Mouse (Mus musculus): ENCODE measurements at regions not wholly inside any gene's neighbourhood (a gene's known extent, or its start where the extent isn't known, plus 50 kb on each side); places are given as distances from the start of the nearest gene placed in this dataset.

GRCm38 (mm10) chr11:64369516-64369915, 65.6 kb upstream of the Hs3st3a1 start:
- DNase-seq (ENCODE audit: low read depth, low spot score): no peak

- DNase-seq (ENCODE audit: low read depth, low spot score): no peak
Observed at GRCm38 (mm10) chr11:64335456-64335855, 99.7 kb upstream of the Hs3st3a1 start.

GRCm38 (mm10) chr11:64332406-64332805, 102.7 kb upstream of the Hs3st3a1 start:
- DNase-seq (ENCODE audit: low read depth, low spot score): no peak

- DNase-seq (ENCODE audit: low read depth, low spot score): no peak
Observed at GRCm38 (mm10) chr11:64331811-64332210, 103.3 kb upstream of the Hs3st3a1 start.

GRCm38 (mm10) chr11:64329129-64329528, 106.0 kb upstream of the Hs3st3a1 start:
- DNase-seq (ENCODE audit: low read depth, low spot score): no peak

DNA sequence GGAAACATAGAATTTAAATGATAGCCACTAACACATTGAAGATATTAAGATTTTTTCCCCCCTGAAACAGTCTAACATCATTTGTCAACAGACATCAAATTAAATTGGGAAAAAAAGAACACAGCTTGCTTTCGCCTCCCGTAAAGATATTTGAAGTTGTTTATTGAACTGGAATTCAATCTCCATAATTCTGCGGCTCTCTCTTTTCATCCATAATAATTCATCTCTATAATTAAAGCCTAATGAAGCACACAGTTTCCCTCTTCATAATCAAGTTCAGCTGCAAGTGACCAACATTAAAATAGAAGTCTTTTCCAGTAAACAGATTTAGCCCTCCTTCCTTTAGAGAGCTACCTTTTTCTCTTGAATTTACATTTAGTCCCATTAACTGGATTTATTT, 107.4 kb upstream of the Hs3st3a1 start:
- no peak for DNase-seq (ENCODE audit: low read depth, low spot score)

DNA sequence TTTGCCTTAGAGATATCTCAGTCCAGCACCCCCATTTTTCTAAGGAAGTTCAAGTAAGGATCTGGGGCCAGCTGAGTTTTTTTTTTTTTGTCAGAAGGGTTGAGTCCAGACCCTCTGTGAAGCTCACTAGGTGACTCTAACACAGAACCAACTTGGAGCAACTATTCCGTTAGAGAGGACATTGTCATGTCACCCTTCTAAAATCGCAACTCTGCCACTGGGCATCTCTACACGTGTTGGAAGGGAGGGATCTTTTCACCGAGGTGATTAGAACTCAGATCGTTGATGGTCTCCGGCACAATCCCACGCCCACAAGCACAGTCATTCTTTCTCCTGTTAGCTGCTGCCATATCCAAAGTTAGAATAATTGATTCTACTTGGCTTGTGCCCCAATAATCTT, 108.5 kb upstream of the Hs3st3a1 start:
- DNase-seq (ENCODE audit: low read depth, low spot score): no peak

- DNase-seq (ENCODE audit: low read depth, low spot score): no peak
Observed at GRCm38 (mm10) chr11:64321900-64322425, 113.2 kb upstream of the Hs3st3a1 start.

DNA sequence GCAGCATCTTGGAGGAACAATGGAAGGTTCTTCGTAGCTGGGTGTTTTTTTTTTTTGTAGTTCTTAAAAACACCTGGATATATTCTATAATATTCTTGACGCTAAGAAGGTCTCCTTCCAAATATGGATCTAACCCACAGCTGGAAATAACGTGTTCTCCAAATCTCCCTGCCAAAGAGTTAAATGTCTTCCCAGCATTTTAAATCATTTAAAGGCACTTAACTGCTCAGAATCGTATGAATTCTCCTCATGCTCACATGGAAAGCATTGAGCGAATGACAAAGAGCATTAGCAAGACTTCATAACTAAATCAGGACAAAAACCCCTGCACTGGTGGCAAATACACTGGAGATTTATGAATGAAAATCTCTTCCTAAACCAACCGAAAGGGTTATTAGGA, 117.7 kb upstream of the Hs3st3a1 start:
- no peak for DNase-seq (ENCODE audit: low read depth, low spot score)

GRCm38 (mm10) chr11:64314997-64315396, 120.1 kb upstream of the Hs3st3a1 start:
- DNase-seq (ENCODE audit: low read depth, low spot score): no peak

DNA sequence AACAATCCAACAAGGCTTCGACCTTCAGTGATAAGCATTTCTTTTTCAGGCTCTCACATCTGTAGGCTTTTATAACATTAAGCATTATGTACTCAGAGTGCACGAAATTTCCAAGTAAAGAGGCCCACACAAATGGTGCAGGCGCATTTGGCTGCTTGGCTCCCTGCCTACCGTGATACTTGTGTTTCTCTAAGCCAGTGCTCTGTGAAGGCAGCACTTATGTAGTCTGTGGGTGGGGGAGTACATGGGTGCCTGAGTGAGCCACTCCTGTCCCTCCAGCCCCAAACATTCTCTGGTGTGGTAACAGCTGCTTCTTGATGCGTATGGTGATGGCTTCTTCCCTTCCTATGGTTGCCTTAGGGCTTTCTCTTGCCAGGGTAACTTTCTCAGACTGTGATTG, 121.9 kb upstream of the Hs3st3a1 start:
- DNase-seq (ENCODE audit: low read depth, low spot score): no peak

GRCm38 (mm10) chr11:64309881-64310280, 125.3 kb upstream of the Hs3st3a1 start:
- no peak for DNase-seq (ENCODE audit: low read depth, low spot score)

- DNase-seq (ENCODE audit: low read depth, low spot score): no peak
Observed at GRCm38 (mm10) chr11:64297825-64298224, 137.3 kb upstream of the Hs3st3a1 start.

GRCm38 (mm10) chr11:64288236-64288635, 146.9 kb upstream of the Hs3st3a1 start:
- no peak for DNase-seq (ENCODE audit: low read depth, low spot score)

DNA sequence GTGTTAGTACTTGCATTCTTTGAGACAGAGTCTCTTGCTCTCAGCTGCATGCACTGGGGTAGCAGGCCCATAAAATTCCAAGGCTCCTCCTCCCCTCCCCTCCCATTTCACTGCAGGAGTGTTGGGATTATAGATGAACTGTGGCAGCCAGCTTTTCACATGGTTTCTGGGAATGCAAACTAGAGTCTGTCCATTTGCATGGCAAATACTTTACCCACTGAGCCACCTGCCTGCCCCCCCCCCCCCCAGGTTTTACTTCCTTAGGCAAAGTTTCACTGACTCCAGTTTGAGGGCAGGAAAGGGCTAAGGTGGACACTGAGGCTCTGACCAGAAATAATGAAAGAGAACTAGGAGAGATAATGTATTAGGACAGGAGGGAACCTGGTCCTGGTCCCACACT, 147.6 kb upstream of the Hs3st3a1 start:
- no peak for DNase-seq (ENCODE audit: low read depth, low spot score)

DNA sequence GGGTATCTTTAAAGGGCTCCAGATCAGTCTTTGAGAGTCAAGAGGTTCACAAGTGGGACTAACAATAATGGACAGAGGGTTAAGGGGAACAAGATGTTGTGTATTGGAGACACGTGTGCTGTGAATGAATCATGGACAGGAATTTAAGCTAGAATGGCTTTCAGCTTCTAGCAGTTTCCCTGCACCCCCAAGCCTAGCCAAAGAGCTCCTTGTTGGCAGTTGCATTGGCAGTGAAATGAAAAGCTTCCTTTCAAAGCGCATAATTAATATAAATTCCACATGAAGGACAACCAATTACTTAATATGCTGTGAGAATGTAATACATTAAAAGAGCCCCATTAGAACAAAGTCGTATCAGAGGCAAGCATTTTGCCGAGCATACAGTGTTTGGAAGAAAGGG, 153.4 kb upstream of the Hs3st3a1 start:
- DNase-seq (ENCODE audit: low read depth, low spot score): no peak

GRCm38 (mm10) chr11:64278259-64279003, 156.7 kb upstream of the Hs3st3a1 start:
- DNase-seq (ENCODE audit: low read depth, low spot score): no peak

DNA sequence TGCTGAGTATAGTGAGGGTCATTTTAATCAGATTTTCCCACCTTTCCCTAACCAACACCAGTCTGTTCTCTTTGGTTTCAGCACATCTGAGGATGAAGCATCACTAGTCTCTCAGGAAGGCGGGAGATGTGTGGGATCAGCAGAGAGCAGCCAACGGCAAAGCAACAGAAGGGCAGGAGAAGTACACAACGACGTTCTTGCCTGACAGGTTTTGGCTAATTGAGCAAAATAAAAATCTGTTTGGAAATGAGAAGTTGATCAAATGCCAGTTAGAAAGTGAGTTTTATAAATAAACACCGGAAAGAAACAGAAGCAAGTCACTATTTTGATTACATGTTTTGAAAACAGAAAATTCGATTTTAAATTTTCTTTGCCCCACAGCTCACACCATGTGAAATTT, 161.4 kb upstream of the Hs3st3a1 start:
- DNase-seq (ENCODE audit: low read depth, low spot score): no peak

- no peak for DNase-seq (ENCODE audit: low read depth, low spot score)
Observed at GRCm38 (mm10) chr11:64273214-64273613, 161.9 kb upstream of the Hs3st3a1 start.

DNA sequence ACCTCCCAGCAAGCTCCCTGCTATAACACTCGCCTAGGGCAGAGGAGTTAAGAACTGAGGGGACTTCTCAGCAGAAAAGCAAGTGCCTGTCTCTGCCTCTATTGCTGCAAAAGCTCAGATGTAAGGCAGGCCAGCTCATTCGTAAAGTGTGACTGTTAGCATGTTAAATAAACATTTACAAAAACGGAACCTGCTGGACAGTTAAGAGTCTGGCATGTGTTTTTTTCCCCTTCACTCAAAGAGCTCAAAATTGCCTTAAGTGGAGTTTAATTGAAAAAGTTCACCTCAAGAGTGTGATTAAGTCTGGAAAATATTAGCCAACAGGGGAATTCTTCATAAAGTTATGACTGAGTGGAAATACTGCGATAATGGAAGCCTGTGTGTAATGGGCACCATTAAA, 167.0 kb upstream of the Hs3st3a1 start:
- DNase-seq (ENCODE audit: low read depth, low spot score): no peak

DNA sequence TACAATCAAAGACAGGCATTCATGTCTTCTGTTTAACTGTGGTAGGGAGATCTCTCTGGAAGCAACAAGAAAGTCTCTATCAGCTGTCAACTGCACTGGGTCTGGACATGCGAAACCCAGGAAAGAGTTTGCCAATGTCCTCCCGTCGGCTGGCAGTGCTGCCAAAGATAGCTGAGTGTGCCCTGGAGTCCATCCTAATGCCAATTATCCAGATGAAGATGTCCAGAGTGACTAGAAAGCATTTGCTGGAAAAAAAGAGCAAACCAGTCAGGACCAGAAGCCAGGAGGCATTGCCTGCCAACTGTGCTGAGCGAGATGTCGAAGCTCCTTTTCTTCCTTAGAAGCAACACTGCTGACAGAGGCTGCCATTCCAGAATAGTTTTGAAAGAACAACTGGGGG, 167.6 kb upstream of the Hs3st3a1 start:
- DNase-seq (ENCODE audit: low read depth, low spot score): no peak

GRCm38 (mm10) chr11:64253517-64254385, 174.5 kb upstream of the Cox10 start:
- DNase-seq (ENCODE audit: low read depth, low spot score): no peak

DNA sequence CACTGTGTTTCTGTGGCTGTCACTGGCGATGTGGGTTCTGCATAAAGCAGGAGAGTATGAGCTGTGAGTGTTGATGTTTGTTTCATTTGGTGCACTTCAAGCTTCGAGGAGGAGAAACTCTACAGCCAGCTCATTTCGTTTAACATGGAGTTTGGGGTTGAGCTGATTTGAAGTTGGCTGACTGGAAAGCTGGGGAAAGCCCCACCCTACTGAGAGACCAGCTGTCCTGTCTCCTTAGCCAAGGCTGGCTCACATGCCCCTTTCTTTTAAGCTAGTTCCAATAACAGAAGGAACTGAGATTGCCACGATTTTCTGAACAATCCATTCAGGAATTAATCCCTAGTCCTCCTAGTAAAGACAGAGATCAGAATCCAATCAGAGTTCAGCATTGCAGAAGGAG, 157.6 kb upstream of the Cox10 start:
- no peak for DNase-seq (ENCODE audit: low read depth, low spot score)
